Mouse (Mus musculus): ENCODE results near the gene Isy1. TPM values are rescaled to one million over a fixed set of nuclear protein-coding genes. Genes with fewer than 3 reads are reported as not detected.

The Isy1 gene
- polyA plus RNA-seq, 1 experiment from 2014 or later = 28.4 TPM

GRCm38 (mm10) chr6:87809651-87810161 lies 28.9 kb downstream of the Isy1 start:
- no peak overlapping the region for H3K9ac ChIP-seq
- ATAC-seq (ENCODE audit: low FRiP score, low read depth) = no peak
- peaks cover 25% of the 10 kb centered on the region for H3K4me1 ChIP-seq (replicated peaks)
- no peak overlapping the region for H3K27ac ChIP-seq (replicated peaks)
- H3K36me3 ChIP-seq = peaks cover 7% of the 10 kb centered on the region
- peak overlapping the region; percentile 89 for H3K4me2 ChIP-seq
- no peaks in the 10 kb centered on the region for H3K9me3 ChIP-seq
- H3K27me3 ChIP-seq = no peaks in the 10 kb centered on the region
- 0 out of 2 replicates have a peak overlapping the region, but pooled peaks have one; percentile 54 for H3K4me3 ChIP-seq
- 92% methylated on average over 6 of the region's 6 CpGs for WGBS

GRCm38 (mm10) chr6:87809144-87809543 lies 29.5 kb downstream of the Isy1 start:
- 89% methylated on average over 2 of the region's 2 CpGs for WGBS
- no peak overlapping the region for H3K4me2 ChIP-seq
- H3K27ac ChIP-seq (replicated peaks) = no peak overlapping the region
- no peaks in the 10 kb centered on the region for H3K27me3 ChIP-seq
- H3K9me3 ChIP-seq = no peaks in the 10 kb centered on the region
- no peak for ATAC-seq (ENCODE audit: low FRiP score, low read depth)
- H3K9ac ChIP-seq = no peak overlapping the region
- H3K4me3 ChIP-seq = no peak overlapping the region
- H3K4me1 ChIP-seq (replicated peaks) = peaks cover 25% of the 10 kb centered on the region
- peaks cover 3% of the 10 kb centered on the region; the same call in 1 of the 2 replicates for H3K36me3 ChIP-seq

- Histone ChIP-seq H3K36me3 (peaks cover 3% of the 10 kb centered on the region; the same call in 1 of the 2 replicates), H3K4me2 (no peak overlapping the region), H3K9me3 (no peaks in the 10 kb centered on the region), H3K9ac (no peak overlapping the region), H3K27me3 (no peaks in the 10 kb centered on the region), H3K4me3 (no peak overlapping the region), H3K27ac (replicated peaks) (no peak overlapping the region), H3K4me1 (replicated peaks) (peaks cover 25% of the 10 kb centered on the region)
- 80% methylated on average over 3 of the region's 3 CpGs for WGBS
- no peak for ATAC-seq (ENCODE audit: low FRiP score, low read depth)
Measured at GRCm38 (mm10) chr6:87808521-87808920, 30.1 kb downstream of the Isy1 start.

- no peak for ATAC-seq (ENCODE audit: low FRiP score, low read depth)
- Histone ChIP-seq H3K9me3 (no peaks in the 10 kb centered on the region), H3K36me3 (no peaks in the 10 kb centered on the region; the same call in 1 of the 2 replicates), H3K9ac (no peak overlapping the region), H3K4me1 (replicated peaks) (peaks cover 25% of the 10 kb centered on the region), H3K27ac (replicated peaks) (no peak overlapping the region), H3K4me3 (no peak overlapping the region), H3K4me2 (no peak overlapping the region), H3K27me3 (no peaks in the 10 kb centered on the region)
- WGBS = 85% methylated on average over 4 of the region's 4 CpGs
Measured at GRCm38 (mm10) chr6:87807735-87808440, 30.7 kb downstream of the Isy1 start.

GRCm38 (mm10) chr6:87806857-87807256 lies 31.7 kb downstream of the Isy1 start:
- Histone ChIP-seq H3K36me3 (no peaks in the 10 kb centered on the region; the same call in 1 of the 2 replicates), H3K4me2 (no peak overlapping the region), H3K4me1 (replicated peaks) (peaks cover 20% of the 10 kb centered on the region), H3K27me3 (no peaks in the 10 kb centered on the region), H3K9me3 (no peaks in the 10 kb centered on the region), H3K9ac (no peak overlapping the region), H3K27ac (replicated peaks) (no peak overlapping the region), H3K4me3 (no peak overlapping the region)
- WGBS = 62% methylated on average over 2 of the region's 2 CpGs
- ATAC-seq (ENCODE audit: low FRiP score, low read depth) = no peak

GRCm38 (mm10) chr6:87806028-87806427 lies 32.6 kb downstream of the Isy1 start:
- ATAC-seq (ENCODE audit: low FRiP score, low read depth) = no peak
- H3K27ac ChIP-seq (replicated peaks) = no peak overlapping the region
- peaks cover 19% of the 10 kb centered on the region for H3K4me1 ChIP-seq (replicated peaks)
- H3K9me3 ChIP-seq = no peaks in the 10 kb centered on the region
- H3K4me3 ChIP-seq = no peak overlapping the region
- WGBS = 92% methylated on average over 2 of the region's 2 CpGs
- no peak overlapping the region for H3K9ac ChIP-seq
- no peaks in the 10 kb centered on the region for H3K27me3 ChIP-seq
- H3K4me2 ChIP-seq = no peak overlapping the region
- H3K36me3 ChIP-seq = no peaks in the 10 kb centered on the region; the same call in 1 of the 2 replicates

GRCm38 (mm10) chr6:87805448-87805847 lies 33.1 kb downstream of the Isy1 start:
- H3K36me3 ChIP-seq = no peaks in the 10 kb centered on the region; the same call in 1 of the 2 replicates
- H3K27ac ChIP-seq (replicated peaks) = no peak overlapping the region
- no peak for ATAC-seq (ENCODE audit: low FRiP score, low read depth)
- H3K27me3 ChIP-seq = no peaks in the 10 kb centered on the region
- H3K9me3 ChIP-seq = no peaks in the 10 kb centered on the region
- H3K4me1 ChIP-seq (replicated peaks) = peaks cover 13% of the 10 kb centered on the region
- H3K4me2 ChIP-seq = no peak overlapping the region
- H3K9ac ChIP-seq = no peak overlapping the region
- no peak overlapping the region for H3K4me3 ChIP-seq
- WGBS = 95% methylated on average over 7 of the region's 7 CpGs

GRCm38 (mm10) chr6:87804886-87805285 lies 33.7 kb downstream of the Isy1 start:
- no peak overlapping the region for H3K4me3 ChIP-seq
- H3K9me3 ChIP-seq = no peaks in the 10 kb centered on the region
- H3K9ac ChIP-seq = no peak overlapping the region
- ATAC-seq (ENCODE audit: low FRiP score, low read depth) = no peak
- H3K27ac ChIP-seq (replicated peaks) = no peak overlapping the region
- no peaks in the 10 kb centered on the region for H3K27me3 ChIP-seq
- no peaks in the 10 kb centered on the region; the same call in 1 of the 2 replicates for H3K36me3 ChIP-seq
- 89% methylated on average over 7 of the region's 7 CpGs for WGBS
- no peak overlapping the region for H3K4me2 ChIP-seq
- peaks cover 7% of the 10 kb centered on the region for H3K4me1 ChIP-seq (replicated peaks)

GRCm38 (mm10) chr6:87804036-87804435 lies 34.6 kb downstream of the Isy1 start:
- Histone ChIP-seq H3K9me3 (no peaks in the 10 kb centered on the region), H3K4me1 (replicated peaks) (no peaks in the 10 kb centered on the region), H3K4me3 (no peak overlapping the region), H3K27ac (replicated peaks) (no peak overlapping the region), H3K27me3 (no peaks in the 10 kb centered on the region), H3K36me3 (no peaks in the 10 kb centered on the region; the same call in 1 of the 2 replicates), H3K4me2 (no peak overlapping the region), H3K9ac (no peak overlapping the region)
- WGBS = 84% methylated on average over 1 of the region's 1 CpGs
- no peak for ATAC-seq (ENCODE audit: low FRiP score, low read depth)

GRCm38 (mm10) chr6:87802462-87802861 lies 36.1 kb downstream of the Isy1 start:
- no peak overlapping the region for H3K27ac ChIP-seq (replicated peaks)
- H3K4me1 ChIP-seq (replicated peaks) = no peaks in the 10 kb centered on the region
- H3K9ac ChIP-seq = no peak overlapping the region
- no peak overlapping the region for H3K4me3 ChIP-seq
- 86% methylated on average over 7 of the region's 7 CpGs for WGBS
- no peaks in the 10 kb centered on the region for H3K9me3 ChIP-seq
- no peak overlapping the region for H3K4me2 ChIP-seq
- H3K36me3 ChIP-seq = no peaks in the 10 kb centered on the region; the same call in 1 of the 2 replicates
- H3K27me3 ChIP-seq = no peaks in the 10 kb centered on the region
- ATAC-seq (ENCODE audit: low FRiP score, low read depth) = no peak

GRCm38 (mm10) chr6:87799576-87799975 lies 39.0 kb downstream of the Isy1 start:
- no peaks in the 10 kb centered on the region for H3K9me3 ChIP-seq
- WGBS = 92% methylated on average over 6 of the region's 6 CpGs

GRCm38 (mm10) chr6:87797321-87797720 lies 41.3 kb downstream of the Isy1 start:
- Histone ChIP-seq H3K9me3 (no peaks in the 10 kb centered on the region), H3K4me2 (no peak overlapping the region), H3K27ac (replicated peaks) (no peak overlapping the region), H3K27me3 (no peaks in the 10 kb centered on the region), H3K4me3 (no peak overlapping the region), H3K9ac (no peak overlapping the region), H3K36me3 (no peaks in the 10 kb centered on the region), H3K4me1 (replicated peaks) (no peaks in the 10 kb centered on the region)
- ATAC-seq (ENCODE audit: low FRiP score, low read depth) = no peak
- WGBS = 64% methylated on average over 2 of the region's 2 CpGs

More at GRCm38 (mm10) chr6:87799576-87799975, 39.0 kb downstream of the Isy1 start:
- H3K36me3 ChIP-seq = no peaks in the 10 kb centered on the region; the same call in 1 of the 2 replicates
- H3K4me2 ChIP-seq = no peak overlapping the region
- H3K4me1 ChIP-seq (replicated peaks) = no peaks in the 10 kb centered on the region
- H3K9ac ChIP-seq = no peak overlapping the region
- H3K27me3 ChIP-seq = no peaks in the 10 kb centered on the region
- H3K27ac ChIP-seq (replicated peaks) = no peak overlapping the region
- ATAC-seq (ENCODE audit: low FRiP score, low read depth) = no peak
- no peak overlapping the region for H3K4me3 ChIP-seq
